Mouse (Mus musculus) erythroblast, embryonic 14.5 days (primary cell): Measurements from ENCODE around the gene Ankdd1b. TPM values are rescaled to one million over a fixed set of nuclear protein-coding genes. Genes with fewer than 3 reads are reported as not detected.
A peak's percentile ranks its signal among the peaks of the same experiment; 100 is the strongest.

ENCODE experiments used
- H3K27me3 ChIP-seq: 2 replicates; pipeline ENCODE4 v1.6.1; 2012; ENCODE audit warnings: inconsistent platforms; ENCODE audit not compliant: control insufficient read depth
- H3K36me3 ChIP-seq: 2 replicates; pipeline ENCODE4 v1.6.1; 2012; ENCODE audit warnings: mild to moderate bottlenecking, inconsistent platforms; ENCODE audit not compliant: control insufficient read depth
- H3K4me1 ChIP-seq: 2 replicates; pipeline ENCODE4 v1.6.1; 2012; ENCODE audit warnings: inconsistent platforms; ENCODE audit not compliant: control insufficient read depth
- H3K4me3 ChIP-seq: replicated peaks from 2 replicates; pipeline ENCODE3; 2012; ENCODE audit warnings: moderate library complexity, mild to moderate bottlenecking, inconsistent platforms
- H3K9me3 ChIP-seq: 2 replicates; pipeline ENCODE4 v1.6.1; 2012; ENCODE audit warnings: low read length, inconsistent platforms, mixed read lengths; ENCODE audit not compliant: control insufficient read depth
- GATA1 ChIP-seq: IDR thresholded peaks from 2 replicates; pipeline ENCODE4 v1.6.1; 2012; ENCODE audit warnings: low read length, inconsistent platforms, mixed read lengths
- TAL1 ChIP-seq: IDR thresholded peaks from 3 replicates; pipeline ENCODE4 v1.6.1; 2012; ENCODE audit warnings: low read length, inconsistent platforms, mixed read lengths
- polyA plus RNA-seq: library from polyadenylated mRNA; stranded (reverse); fragments of >175 nt; gene quantifications from 2 replicates; pipeline ENCODE4 v1.2.3, GENCODE M21; 2012

The Ankdd1b gene
- polyA plus RNA-seq, 1 experiment = 0.02 TPM

- H3K36me3 ChIP-seq = peaks cover 98% of the 10 kb centered on the region
- no peak overlapping the region for H3K4me3 ChIP-seq
- H3K27me3 ChIP-seq = no peaks in the 10 kb centered on the region
- H3K9me3 ChIP-seq = no peaks in the 10 kb centered on the region
- no peaks in the 10 kb centered on the region for H3K4me1 ChIP-seq
- TF ChIP-seq GATA1 (no peak), TAL1 (no peak)
These were observed 69.7 kb downstream of the Ankdd1b start for GRCm38 (mm10) chr13:96401251-96401650.

DNA sequence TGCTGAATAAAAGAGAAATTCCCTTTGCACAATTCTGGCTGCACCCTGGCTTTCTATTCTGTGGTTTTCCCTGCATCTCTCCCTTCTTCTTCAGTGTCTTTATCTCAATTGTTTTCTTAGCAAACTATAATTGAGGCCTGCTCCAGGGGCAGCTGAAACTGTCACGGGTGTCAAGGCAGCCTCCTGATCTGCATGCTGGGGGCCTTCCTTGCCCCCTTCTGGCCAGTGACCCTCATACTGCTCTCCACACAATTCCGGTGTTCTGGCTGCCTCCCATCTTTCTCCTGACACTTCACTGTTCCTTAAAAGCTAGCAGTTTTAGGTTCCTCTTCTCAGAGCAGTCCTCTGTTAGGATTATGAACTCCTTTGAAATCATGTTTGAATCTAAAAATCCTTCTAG, 81.7 kb downstream of the Ankdd1b start:
- Histone ChIP-seq H3K27me3 (no peaks in the 10 kb centered on the region), H3K36me3 (peaks cover 45% of the 10 kb centered on the region), H3K9me3 (peaks cover 8% of the 10 kb centered on the region; the same call in 1 of the 2 replicates), H3K4me3 (peak overlapping the region; percentile 72), H3K4me1 (peaks cover 22% of the 10 kb centered on the region)
- TF ChIP-seq TAL1 = no peak
- no peak for TF ChIP-seq GATA1

GRCm38 (mm10) chr13:96388042-96388888, 82.7 kb downstream of the Ankdd1b start, which contains the start of gene Poc5:
Gene Poc5, plus strand, starts transcription at chr13:96388294.
- H3K27me3 ChIP-seq = no peaks in the 10 kb centered on the region
- TF ChIP-seq GATA1 = peak; percentile 55; the same call in 1 of the 2 replicates
- TF ChIP-seq TAL1 = no peak
- peaks cover 36% of the 10 kb centered on the region for H3K36me3 ChIP-seq
- H3K4me1 ChIP-seq = peaks cover 22% of the 10 kb centered on the region
- H3K4me3 ChIP-seq = peak within 1 kb of the TSS; percentile 72
- H3K9me3 ChIP-seq = peaks cover 8% of the 10 kb centered on the region; the same call in 1 of the 2 replicates

DNA sequence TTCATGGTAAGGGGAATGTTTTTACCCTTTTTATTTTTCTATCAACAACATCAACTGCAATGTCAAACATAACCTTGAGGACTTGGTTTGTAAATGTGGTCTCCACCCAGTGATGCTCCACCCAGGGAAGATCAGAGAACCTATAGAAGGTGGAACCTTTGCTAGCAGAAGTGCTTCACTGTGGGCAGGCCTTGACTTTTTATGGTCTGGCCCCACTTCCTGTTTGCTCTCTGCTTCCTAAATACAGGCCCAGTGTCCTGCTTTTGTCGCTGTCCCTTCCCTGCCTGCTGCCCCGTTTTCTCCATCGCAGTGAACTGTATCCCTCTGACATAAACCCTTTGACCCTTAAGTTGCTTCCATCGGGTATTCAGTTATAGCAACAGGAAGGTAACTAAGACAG, 93.1 kb downstream of the Ankdd1b start:
- Histone ChIP-seq H3K36me3 (no peaks in the 10 kb centered on the region), H3K27me3 (no peaks in the 10 kb centered on the region), H3K4me3 (no peak overlapping the region), H3K4me1 (no peaks in the 10 kb centered on the region), H3K9me3 (no peaks in the 10 kb centered on the region)
- TF ChIP-seq GATA1 (no peak), TAL1 (no peak)

- Histone ChIP-seq H3K36me3 (no peaks in the 10 kb centered on the region), H3K4me1 (no peaks in the 10 kb centered on the region), H3K9me3 (no peaks in the 10 kb centered on the region), H3K4me3 (no peak overlapping the region), H3K27me3 (no peaks in the 10 kb centered on the region)
- TF ChIP-seq TAL1 (no peak), GATA1 (no peak)
These were observed 94.1 kb downstream of the Ankdd1b start for GRCm38 (mm10) chr13:96376871-96377270.

GRCm38 (mm10) chr13:96375519-96375918, 95.5 kb downstream of the Ankdd1b start:
- TF ChIP-seq TAL1 = no peak
- no peak for TF ChIP-seq GATA1

More at GRCm38 (mm10) chr13:96375519-96375918, 95.5 kb downstream of the Ankdd1b start:
- H3K9me3 ChIP-seq = no peaks in the 10 kb centered on the region
- H3K4me1 ChIP-seq = no peaks in the 10 kb centered on the region
- no peaks in the 10 kb centered on the region for H3K27me3 ChIP-seq
- H3K36me3 ChIP-seq = no peaks in the 10 kb centered on the region
- H3K4me3 ChIP-seq = no peak overlapping the region

Other genes starting within 250 kb of the Ankdd1b start
- 0.45 and 0.95 TPM in 2 replicates for gene Poc5, start 82.9 kb downstream of the Ankdd1b start, polyA plus RNA-seq
- not detected in 2 replicates for gene Gm17622, start 19.5 kb upstream of the Ankdd1b start, polyA plus RNA-seq
- 0.03 and 0.06 TPM in 2 replicates for gene Polk, start 71.4 kb upstream of the Ankdd1b start, polyA plus RNA-seq
- gene Col4a3bp, start 71.4 kb upstream of the Ankdd1b start, polyA plus RNA-seq = 0.54 and 0.74 TPM in 2 replicates
- gene Hmgcr, start 199.7 kb upstream of the Ankdd1b start, polyA plus RNA-seq = 0.10 and 0.19 TPM in 2 replicates